Mouse (Mus musculus): ENCODE measurements at regions not wholly inside any gene's neighbourhood (a gene's known extent, or its start where the extent isn't known, plus 50 kb on each side); places are given as distances from the start of the nearest gene placed in this dataset.

DNA sequence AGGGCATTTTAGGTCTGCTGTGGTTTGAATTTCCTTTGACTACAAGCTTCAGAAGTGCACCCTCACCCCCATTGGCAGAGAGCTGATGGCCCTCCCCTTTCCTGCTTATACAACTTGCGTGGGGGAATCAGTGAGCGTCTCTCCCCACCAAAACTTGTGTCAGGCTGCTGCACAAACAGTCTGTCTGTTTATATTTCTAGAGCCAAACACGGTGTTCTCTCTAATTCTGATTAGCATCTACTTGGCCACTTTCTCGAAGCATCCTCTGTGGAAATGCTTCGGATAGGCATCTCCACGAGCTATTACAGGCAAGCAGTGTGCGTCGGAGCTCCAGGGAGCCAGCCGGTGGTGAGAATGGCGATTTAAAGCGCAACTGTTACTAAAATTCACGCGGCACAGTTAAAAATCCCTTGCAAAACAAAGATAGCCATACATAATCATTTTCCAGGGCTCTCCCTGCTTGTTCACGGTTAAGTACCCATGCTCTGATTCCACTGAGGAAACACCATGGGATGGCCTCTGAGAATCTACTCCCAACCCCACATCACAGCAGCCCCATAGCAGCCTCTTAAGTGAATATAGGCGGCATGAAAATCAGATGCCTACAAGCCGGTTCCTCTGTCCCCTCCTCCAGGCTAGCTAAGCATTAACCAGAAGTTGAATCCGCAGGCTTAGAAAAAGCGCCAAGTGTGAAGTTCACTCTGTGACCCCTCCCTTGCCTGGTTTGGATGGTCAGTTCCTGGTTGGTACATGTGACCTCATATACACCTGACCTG, 273.7 kb upstream of the Sall1 start:
- 25% methylated on average over 18 of the region's 18 CpGs for WGBS
- ATAC-seq (ENCODE audit: low FRiP score): no peak
- no peaks in the 10 kb centered on the region for H3K9me3 ChIP-seq
- peak overlapping the region; percentile 8; the same call in 1 of the 2 replicates for H3K4me3 ChIP-seq
- H3K36me3 ChIP-seq: no peaks in the 10 kb centered on the region
- peaks cover 25% of the 10 kb centered on the region for H3K4me1 ChIP-seq (replicated peaks)
- no peak overlapping the region; the same call in 1 of the 2 replicates for H3K27ac ChIP-seq
- H3K4me2 ChIP-seq: peak overlapping the region; percentile 48
- no peaks in the 10 kb centered on the region for H3K27me3 ChIP-seq
- peak overlapping the region; percentile 47; the same call in 1 of the 2 replicates for H3K9ac ChIP-seq

DNA sequence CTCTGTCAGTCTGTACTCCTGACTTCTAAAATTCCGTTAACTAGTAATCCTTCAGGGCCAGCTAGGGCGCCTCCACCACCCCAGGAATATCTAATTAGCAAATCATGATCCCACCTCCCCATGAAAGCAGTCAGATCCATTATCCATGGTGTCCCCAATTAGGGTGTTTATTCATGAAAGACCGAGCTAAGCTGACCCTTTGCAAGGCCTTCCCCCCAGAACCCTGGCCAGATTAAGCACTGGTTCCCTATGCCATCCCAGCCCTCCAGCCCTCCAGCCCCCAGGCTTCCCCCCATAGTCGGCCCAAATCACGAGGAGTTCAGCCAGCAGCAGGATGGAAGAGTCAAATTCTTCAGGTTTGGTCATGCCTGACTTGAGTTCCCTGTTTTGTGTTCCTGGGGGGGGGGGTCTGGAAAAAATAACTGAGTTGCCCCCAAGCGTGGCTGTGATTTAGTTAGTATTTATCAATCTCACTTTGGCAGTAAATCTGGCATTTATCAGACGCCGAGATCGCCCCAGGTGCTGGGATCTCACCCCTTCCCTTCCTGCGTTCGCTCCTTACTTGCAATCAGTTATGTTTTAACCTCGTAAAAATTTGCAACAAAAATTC, 272.7 kb upstream of the Sall1 start:
- H3K4me2 ChIP-seq: no peak overlapping the region
- H3K9ac ChIP-seq: no peak overlapping the region
- no peaks in the 10 kb centered on the region for H3K9me3 ChIP-seq
- H3K36me3 ChIP-seq: no peaks in the 10 kb centered on the region
- peaks cover 25% of the 10 kb centered on the region for H3K4me1 ChIP-seq (replicated peaks)
- whole genome bisulfite sequencing: 44% methylated on average over 12 of the region's 12 CpGs
- no peak overlapping the region for H3K4me3 ChIP-seq
- no peak for ATAC-seq (ENCODE audit: low FRiP score)
- no peak overlapping the region for H3K27ac ChIP-seq
- H3K27me3 ChIP-seq: no peaks in the 10 kb centered on the region

DNA sequence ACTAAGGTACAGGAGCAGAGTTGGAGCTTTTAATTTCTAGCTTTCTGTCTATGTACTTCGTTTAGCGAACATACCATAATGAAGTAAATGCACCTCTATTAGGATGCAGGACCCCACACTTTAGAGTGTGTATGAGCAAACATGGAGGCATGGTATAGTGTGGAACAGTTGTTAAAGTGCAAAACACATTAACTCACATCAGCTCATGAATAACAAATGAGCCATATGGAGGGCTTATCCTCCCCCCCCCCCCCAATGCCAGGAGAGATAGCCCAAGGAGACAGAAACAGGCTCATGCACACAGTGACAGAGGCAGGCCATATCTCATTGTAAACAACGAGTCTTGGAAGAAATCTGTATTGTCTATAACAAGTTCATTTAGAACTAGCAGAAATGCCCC, 270.9 kb upstream of the Sall1 start:
- H3K4me3 ChIP-seq: no peak overlapping the region
- WGBS: 78% methylated on average over 3 of the region's 3 CpGs
- ATAC-seq (ENCODE audit: low FRiP score): no peak

DNA sequence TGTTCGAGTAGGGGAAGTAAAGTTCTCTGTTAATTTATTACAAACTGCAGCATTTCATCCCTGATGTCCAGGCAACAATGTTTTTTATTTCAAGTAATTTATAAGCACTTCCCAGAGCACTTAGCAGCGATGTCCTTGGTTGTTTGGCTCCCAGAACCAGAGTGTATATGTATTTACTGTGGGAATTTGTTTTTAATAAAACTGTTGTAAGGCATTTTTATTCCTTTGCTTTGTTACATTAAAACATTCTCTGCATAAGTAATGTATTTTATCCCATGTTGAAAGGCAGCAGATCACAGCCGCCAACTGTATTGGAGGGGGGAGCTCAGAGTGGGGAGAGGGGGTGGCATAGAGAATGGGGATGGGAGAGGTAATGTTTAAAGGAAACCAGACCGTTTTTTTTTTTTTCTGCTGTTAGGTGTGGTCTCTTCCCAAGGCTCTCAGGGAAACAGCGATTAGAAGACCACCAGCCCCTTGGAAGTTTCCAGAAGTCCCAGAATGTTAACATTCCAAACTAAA, 266.8 kb upstream of the Sall1 start:
- Histone ChIP-seq H3K4me3 (no peak overlapping the region), H3K36me3 (no peaks in the 10 kb centered on the region), H3K27ac (no peak overlapping the region), H3K9ac (no peak overlapping the region), H3K4me1 (replicated peaks) (peaks cover 38% of the 10 kb centered on the region), H3K9me3 (no peaks in the 10 kb centered on the region), H3K4me2 (no peak overlapping the region), H3K27me3 (no peaks in the 10 kb centered on the region)
- no peak for ATAC-seq (ENCODE audit: low FRiP score)
- WGBS: 21% methylated on average over 5 of the region's 5 CpGs

More for the DNA sequence above, 270.9 kb upstream of the Sall1 start:
- Histone ChIP-seq H3K9ac (no peak overlapping the region), H3K36me3 (no peaks in the 10 kb centered on the region), H3K9me3 (no peaks in the 10 kb centered on the region), H3K4me2 (no peak overlapping the region), H3K4me1 (replicated peaks) (peaks cover 32% of the 10 kb centered on the region), H3K27ac (no peak overlapping the region), H3K27me3 (no peaks in the 10 kb centered on the region)

DNA sequence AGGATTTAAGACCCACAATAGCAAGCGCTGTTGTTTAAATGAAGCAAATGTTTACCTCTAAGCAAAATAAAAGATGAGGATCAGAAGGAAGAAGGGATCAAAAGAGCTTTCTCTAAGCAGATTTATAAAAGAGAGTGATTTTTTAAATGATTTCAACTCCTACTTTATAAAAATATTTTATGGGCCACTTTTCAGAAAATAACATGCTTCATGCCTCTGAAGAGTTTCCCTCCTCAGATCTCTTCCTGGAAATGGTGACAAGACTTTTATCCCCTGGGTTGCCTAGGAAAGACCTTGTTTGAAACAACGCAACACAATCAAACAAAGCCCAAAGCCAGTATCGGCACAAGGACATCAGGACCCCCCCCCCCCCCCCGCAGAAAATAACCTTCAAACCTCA, 265.6 kb upstream of the Sall1 start:
- no peak for ATAC-seq (ENCODE audit: low FRiP score)
- no peak overlapping the region for H3K4me2 ChIP-seq
- peaks cover 3% of the 10 kb centered on the region; the same call in 1 of the 2 replicates for H3K27me3 ChIP-seq
- H3K9me3 ChIP-seq: no peaks in the 10 kb centered on the region
- H3K36me3 ChIP-seq: no peaks in the 10 kb centered on the region
- H3K4me1 ChIP-seq (replicated peaks): peaks cover 33% of the 10 kb centered on the region
- H3K4me3 ChIP-seq: no peak overlapping the region
- H3K27ac ChIP-seq: peak overlapping the region; percentile 44; the same call in 1 of the 2 replicates
- 3% methylated on average over 4 of the region's 4 CpGs for WGBS
- H3K9ac ChIP-seq: no peak overlapping the region

DNA sequence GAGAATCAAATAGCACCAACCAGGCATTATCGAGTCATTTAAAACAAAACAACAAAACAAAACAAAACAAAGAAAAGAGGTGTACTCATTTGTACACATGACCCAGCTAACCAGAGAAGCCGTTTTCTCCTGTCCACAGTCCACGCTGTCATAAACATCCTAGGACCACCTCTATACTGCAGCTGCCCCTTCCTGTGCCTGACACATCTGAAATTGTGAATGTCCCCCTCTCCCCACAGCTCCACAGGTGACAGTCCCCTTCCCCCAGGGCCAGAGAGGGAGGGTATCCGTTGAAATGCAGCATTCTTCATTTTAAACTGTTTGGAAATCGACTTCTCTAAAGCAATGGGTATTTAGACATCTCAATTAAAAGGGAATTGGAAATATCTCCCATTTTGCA, 265.0 kb upstream of the Sall1 start:
- Histone ChIP-seq H3K9me3 (no peaks in the 10 kb centered on the region), H3K9ac (no peak overlapping the region), H3K27ac (peak overlapping the region; percentile 19), H3K4me2 (no peak overlapping the region), H3K4me3 (no peak overlapping the region), H3K36me3 (no peaks in the 10 kb centered on the region), H3K27me3 (peaks cover 3% of the 10 kb centered on the region; the same call in 1 of the 2 replicates), H3K4me1 (replicated peaks) (peaks cover 32% of the 10 kb centered on the region)
- 15% methylated on average over 5 of the region's 5 CpGs for WGBS
- ATAC-seq (ENCODE audit: low FRiP score): no peak

DNA sequence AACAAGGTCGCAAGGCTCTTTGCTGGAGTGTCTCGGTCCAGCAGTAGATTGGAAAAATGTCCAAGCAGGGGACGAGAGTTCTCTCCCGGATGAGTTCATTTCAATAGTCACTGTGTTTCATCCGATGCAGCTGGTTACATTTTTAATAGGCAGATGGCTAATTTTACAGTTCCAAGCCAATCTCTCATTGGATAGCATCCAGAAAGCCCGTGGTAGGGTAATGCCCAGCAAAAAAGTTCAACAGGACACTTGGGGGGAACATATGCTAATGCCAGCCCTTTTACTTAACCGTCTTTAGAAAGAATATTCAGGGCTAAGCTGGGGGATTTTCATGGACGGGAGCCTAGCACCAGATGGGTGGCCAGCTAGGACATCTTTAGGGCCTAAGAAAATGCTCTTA, 264.6 kb upstream of the Sall1 start:
- peak overlapping the region; percentile 19 for H3K27ac ChIP-seq
- no peak overlapping the region for H3K4me3 ChIP-seq
- WGBS: 14% methylated on average over 8 of the region's 8 CpGs
- peaks cover 32% of the 10 kb centered on the region for H3K4me1 ChIP-seq (replicated peaks)
- H3K9me3 ChIP-seq: no peaks in the 10 kb centered on the region
- no peak overlapping the region for H3K9ac ChIP-seq
- peaks cover 3% of the 10 kb centered on the region; the same call in 1 of the 2 replicates for H3K27me3 ChIP-seq
- no peaks in the 10 kb centered on the region for H3K36me3 ChIP-seq
- ATAC-seq (ENCODE audit: low FRiP score): no peak
- H3K4me2 ChIP-seq: no peak overlapping the region

DNA sequence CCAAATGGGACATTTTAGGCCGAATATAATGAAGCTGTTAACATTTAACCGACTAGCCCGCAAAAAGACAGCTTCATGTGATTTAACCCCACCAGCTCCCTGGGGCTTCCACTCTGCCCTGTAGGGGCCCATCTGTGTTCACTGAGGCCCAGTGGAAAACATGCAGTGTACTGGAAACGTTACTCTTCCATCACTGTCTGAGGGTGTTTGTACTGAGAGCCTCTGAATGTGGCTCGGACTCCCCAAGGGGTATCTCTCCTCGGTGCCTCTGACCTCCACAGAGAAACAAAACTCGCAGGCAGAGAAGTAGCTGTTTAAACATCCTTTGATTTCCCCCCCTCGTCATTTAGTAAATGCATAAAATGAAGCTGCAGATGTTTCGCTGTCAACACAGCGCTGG, 263.6 kb upstream of the Sall1 start:
- Histone ChIP-seq H3K4me2 (no peak overlapping the region), H3K4me3 (no peak overlapping the region), H3K36me3 (no peaks in the 10 kb centered on the region), H3K27me3 (peaks cover 3% of the 10 kb centered on the region; the same call in 1 of the 2 replicates), H3K27ac (peak overlapping the region; percentile 6; the same call in 1 of the 2 replicates), H3K9me3 (no peaks in the 10 kb centered on the region), H3K9ac (no peak overlapping the region), H3K4me1 (replicated peaks) (peaks cover 32% of the 10 kb centered on the region)
- ATAC-seq (ENCODE audit: low FRiP score): no peak
- WGBS: 16% methylated on average over 10 of the region's 10 CpGs

DNA sequence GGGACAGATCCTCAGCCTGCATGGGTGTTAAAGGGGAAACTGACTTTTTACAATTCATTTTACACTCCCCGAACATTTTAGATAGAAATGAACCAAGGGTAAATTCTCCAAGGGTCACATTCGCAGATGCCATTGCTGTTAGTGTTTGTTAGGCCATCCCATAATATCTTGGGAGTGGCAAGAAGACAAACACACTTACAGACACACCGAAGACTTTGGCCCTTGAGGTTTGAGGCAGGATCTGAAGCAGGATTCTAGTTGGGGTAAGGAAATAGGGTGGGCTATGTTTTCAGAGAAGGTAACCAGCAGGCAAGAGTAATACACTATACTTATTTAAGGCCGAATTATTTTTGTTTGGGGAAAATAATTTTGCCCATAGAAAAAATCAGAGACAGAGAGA, 263.1 kb upstream of the Sall1 start:
- Histone ChIP-seq H3K4me2 (no peak overlapping the region), H3K9me3 (no peaks in the 10 kb centered on the region), H3K27me3 (peaks cover 3% of the 10 kb centered on the region; the same call in 1 of the 2 replicates), H3K4me1 (replicated peaks) (peaks cover 32% of the 10 kb centered on the region), H3K27ac (no peak overlapping the region), H3K9ac (no peak overlapping the region), H3K4me3 (no peak overlapping the region), H3K36me3 (no peaks in the 10 kb centered on the region)
- no peak for ATAC-seq (ENCODE audit: low FRiP score)
- WGBS: 61% methylated on average over 4 of the region's 4 CpGs

DNA sequence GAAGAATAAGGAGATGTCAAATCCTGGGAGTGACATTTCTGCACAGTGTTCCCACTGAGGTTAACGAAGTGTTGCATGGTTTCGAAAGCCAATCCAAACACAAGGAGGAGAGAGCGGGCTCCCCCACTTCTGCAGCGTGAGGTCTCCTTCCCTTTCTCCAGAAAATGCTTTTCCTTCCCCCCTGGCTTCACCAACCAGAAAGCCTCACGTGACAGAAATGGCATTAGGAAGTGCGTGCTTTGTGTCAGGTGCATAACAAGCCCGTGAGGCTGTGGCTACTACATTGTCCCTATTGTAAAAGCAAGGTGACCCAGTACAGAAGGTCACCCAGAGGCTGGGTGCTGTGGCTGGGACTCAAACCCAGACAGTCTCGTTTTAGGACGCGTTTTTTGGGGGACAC, 260.2 kb upstream of the Sall1 start:
- Histone ChIP-seq H3K9me3 (no peaks in the 10 kb centered on the region), H3K4me2 (no peak overlapping the region), H3K27ac (no peak overlapping the region), H3K27me3 (peaks cover 3% of the 10 kb centered on the region; the same call in 1 of the 2 replicates), H3K9ac (no peak overlapping the region), H3K4me1 (replicated peaks) (peaks cover 23% of the 10 kb centered on the region), H3K36me3 (no peaks in the 10 kb centered on the region), H3K4me3 (no peak overlapping the region)
- 48% methylated on average over 10 of the region's 10 CpGs for WGBS
- no peak for ATAC-seq (ENCODE audit: low FRiP score)

DNA sequence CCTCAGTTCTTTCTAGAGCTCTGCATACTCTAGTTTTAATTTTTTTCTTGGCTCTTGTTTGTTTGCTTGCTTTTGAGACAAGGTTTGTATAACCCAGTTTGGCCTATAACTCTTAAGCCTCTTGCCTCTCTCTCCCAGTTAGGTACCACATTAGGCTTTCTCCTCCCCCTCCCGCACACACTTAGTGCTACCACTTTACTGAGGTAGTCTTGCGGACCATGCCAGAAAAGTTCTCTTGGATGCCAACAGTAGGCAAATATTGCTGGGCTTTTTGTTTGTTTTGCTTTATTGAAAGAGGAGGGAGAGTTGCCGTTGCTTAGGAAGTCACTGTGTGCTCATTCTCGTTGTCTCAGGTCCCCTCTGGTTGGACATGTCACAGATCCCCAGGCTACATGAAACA, 259.4 kb upstream of the Sall1 start:
- peaks cover 15% of the 10 kb centered on the region for H3K4me1 ChIP-seq (replicated peaks)
- no peak overlapping the region for H3K9ac ChIP-seq
- WGBS: 91% methylated on average over 4 of the region's 4 CpGs

DNA sequence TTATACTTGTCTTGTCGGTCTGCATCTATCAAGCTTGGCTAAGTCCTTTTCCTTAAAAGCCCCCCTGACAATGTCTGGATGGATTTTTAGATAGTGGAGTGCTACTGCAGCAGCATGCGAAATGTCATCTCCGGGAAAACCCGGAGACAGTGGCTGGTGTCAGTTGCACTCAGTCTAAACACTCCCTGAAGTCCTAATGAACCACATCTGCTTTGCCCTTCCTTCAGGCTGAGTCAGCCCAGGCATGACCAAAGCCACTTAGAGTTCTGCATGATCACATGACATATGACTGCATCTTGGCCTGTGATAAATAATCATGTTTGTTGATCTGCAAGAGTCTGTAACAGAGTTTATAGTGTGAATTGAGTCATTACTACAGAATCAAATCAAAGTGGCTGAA, 255.7 kb upstream of the Sall1 start:
- no peak for ATAC-seq (ENCODE audit: low FRiP score)
- no peaks in the 10 kb centered on the region; the same call in 1 of the 2 replicates for H3K4me1 ChIP-seq (replicated peaks)

More for the DNA sequence above, 259.4 kb upstream of the Sall1 start:
- Histone ChIP-seq H3K4me2 (no peak overlapping the region), H3K9me3 (no peaks in the 10 kb centered on the region), H3K27ac (no peak overlapping the region), H3K36me3 (no peaks in the 10 kb centered on the region), H3K27me3 (peaks cover 3% of the 10 kb centered on the region; the same call in 1 of the 2 replicates), H3K4me3 (no peak overlapping the region)
- ATAC-seq (ENCODE audit: low FRiP score): no peak

More for the DNA sequence above, 255.7 kb upstream of the Sall1 start:
- no peak overlapping the region for H3K9ac ChIP-seq
- H3K27ac ChIP-seq: no peak overlapping the region
- no peaks in the 10 kb centered on the region for H3K9me3 ChIP-seq
- WGBS: 77% methylated on average over 4 of the region's 4 CpGs
- no peak overlapping the region for H3K4me2 ChIP-seq
- no peak overlapping the region for H3K4me3 ChIP-seq
- no peaks in the 10 kb centered on the region for H3K36me3 ChIP-seq
- H3K27me3 ChIP-seq: no peaks in the 10 kb centered on the region
